Mouse (Mus musculus) lung, adult 10 weeks (tissue): ENCODE data around the gene Hdac9. TPM values are rescaled to one million over a fixed set of nuclear protein-coding genes. Genes with fewer than 3 reads are reported as not detected.

Source experiments
- polyA plus RNA-seq: library from polyadenylated mRNA; stranded (reverse); fragments of 350-450 nt; fragmentation: Illumina TruSeq; extraction: RNeasy Lipid Tissue Mini Kit (QIAGEN cat#74804); gene quantifications from one replicate; pipeline ENCODE4 v1.2.3, GENCODE M21; 2014; ENCODE audit warnings: low read depth, low replicate concordance; ENCODE audit not compliant: insufficient read depth

Gene Hdac9
- 2.3 TPM for polyA plus RNA-seq

DNA sequence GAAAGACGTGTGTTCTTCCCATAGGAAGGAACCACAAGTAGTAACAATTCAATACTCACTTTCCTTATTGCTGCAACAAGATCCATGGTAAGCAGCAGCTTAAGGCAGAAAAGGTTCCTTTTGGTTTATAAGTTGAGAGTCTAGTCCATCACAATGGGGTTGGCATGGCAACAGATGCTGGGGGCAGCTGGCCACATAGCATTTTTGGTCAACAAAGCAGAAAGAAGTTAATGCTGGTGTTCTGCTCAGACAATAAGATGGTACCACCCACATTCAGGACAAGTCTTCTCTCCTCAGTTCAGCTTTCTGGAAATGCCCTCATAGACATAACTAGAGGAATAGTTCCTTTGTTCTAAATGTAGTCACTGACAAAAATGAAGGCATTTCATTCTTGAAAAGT is at the start of gene Hdac9:
Gene Hdac9, minus strand, starts transcription at position 101 of the 400 bp plus-strand sequence.

Other genes starting within 250 kb of the Hdac9 start
- gene Prps1l1, start 67.7 kb upstream of the Hdac9 start, polyA plus RNA-seq, result not detected
- 19.4 TPM for gene Snx13, start 130.1 kb upstream of the Hdac9 start, polyA plus RNA-seq